Mouse (Mus musculus) heart, adult 2 months (tissue): ENCODE measurements around the gene Ppp6r1.

Experiments used
- CTCF ChIP-seq: fragments of 200-600 bp; IDR thresholded peaks from 2 replicates; pipeline ENCODE4 v1.8.1; 2022; ENCODE audit warnings: antibody characterized with exemption, mild to moderate bottlenecking, moderate library complexity
- EP300 ChIP-seq: fragments of 200-500 bp; IDR thresholded peaks from 2 replicates; pipeline ENCODE4 v1.6.1; 2011; ENCODE audit warnings: low read depth, low read length, control low read depth; ENCODE audit not compliant: insufficient read depth
- POLR2A ChIP-seq: fragments of 200-500 bp; IDR thresholded peaks from 2 replicates; pipeline ENCODE4 v1.6.1; 2011; ENCODE audit warnings: mild to moderate bottlenecking, low read depth, low read length, control low read depth; ENCODE audit not compliant: insufficient read depth

- no peak for TF ChIP-seq CTCF
- no peak for TF ChIP-seq POLR2A
- no peak for TF ChIP-seq EP300
Measured at GRCm38 (mm10) chr7:4647992-4648391, 10.8 kb downstream of the Ppp6r1 start.
